Mouse (Mus musculus) embryonic facial prominence, embryonic 11.5 days (tissue): ENCODE measurements around the gene Iscu. TPM values are rescaled to one million over a fixed set of nuclear protein-coding genes. Genes with fewer than 3 reads are reported as not detected.

Experiments
- ATAC-seq: fragments of 200-750 bp; cut with Nextera tagmentation; replicated peaks from 2 replicates; pipeline ENCODE4 v1.8.0; 2017; ENCODE audit warnings: low read depth; ENCODE audit not compliant: insufficient number of reproducible peaks, low FRiP score, low TSS enrichment
- DNase-seq: peaks from one replicate; pipeline ENCODE4 v3.0.0-alpha.2; 2015; ENCODE audit warnings: low spot score
- H3K27ac ChIP-seq: fragments of 300-500 bp; sonication (generic); replicated peaks from 2 replicates; pipeline ENCODE4 v1.5.1; 2014; ENCODE audit warnings: mild to moderate bottlenecking, low read depth, low read length, control low read depth
- H3K27me3 ChIP-seq: fragments of 300-500 bp; sonication (generic); 2 replicates; pipeline ENCODE4 v1.6.1; 2014; ENCODE audit warnings: mild to moderate bottlenecking, low read length, moderate library complexity, mixed read lengths; ENCODE audit not compliant: control insufficient read depth, insufficient read depth
- H3K36me3 ChIP-seq: fragments of 300-500 bp; sonication (generic); replicated peaks from 2 replicates; pipeline ENCODE4 v1.6.1; 2014; ENCODE audit warnings: low read depth, mild to moderate bottlenecking, low read length, moderate library complexity, mixed read lengths; ENCODE audit not compliant: control insufficient read depth, insufficient read depth
- H3K4me1 ChIP-seq: fragments of 300-500 bp; sonication (generic); 2 replicates; pipeline ENCODE4 v1.6.1; 2014; ENCODE audit warnings: low read length, mixed read lengths; ENCODE audit not compliant: control insufficient read depth, insufficient read depth
- H3K4me2 ChIP-seq: fragments of 300-500 bp; sonication (generic); 2 replicates; pipeline ENCODE4 v1.6.1; 2014; ENCODE audit warnings: low read depth, mild to moderate bottlenecking, control low read depth, low read length, moderate library complexity
- H3K4me3 ChIP-seq: fragments of 300-500 bp; sonication (generic); 2 replicates; pipeline ENCODE4 v1.5.1; 2014; ENCODE audit warnings: low read depth, low read length, control low read depth
- H3K9ac ChIP-seq: fragments of 300-500 bp; sonication (generic); replicated peaks from 2 replicates; pipeline ENCODE4 v1.6.1; 2014; ENCODE audit warnings: mild to moderate bottlenecking, control low read depth, low read length
- H3K9me3 ChIP-seq: fragments of 300-500 bp; sonication (generic); replicated peaks from 2 replicates; pipeline ENCODE4 v1.6.1; 2016; ENCODE audit warnings: mild to moderate bottlenecking, low read length, inconsistent platforms, mixed read lengths; ENCODE audit not compliant: control insufficient read depth
- WGBS: fragments of 180-500 bp; shearing (Covaris S2); extraction: QIAGEN DNeasy Blood & Tissue Kit; methylation state at CpG from one replicate; pipeline ENCODE4 v1.1.7; 2014; 5-methylcytosine and 5-hydroxymethylcytosine counted together
- polyA plus RNA-seq: library from polyadenylated mRNA; unstranded; fragments of >200 nt; fragmentation: Nextera tagmentation; extraction: Ambion mirVana; gene quantifications from 2 replicates; pipeline ENCODE4 v1.2.1, GENCODE M21; 2014

The Iscu gene
- polyA plus RNA-seq, 1 experiment from 2014 or later = 113 TPM

DNA sequence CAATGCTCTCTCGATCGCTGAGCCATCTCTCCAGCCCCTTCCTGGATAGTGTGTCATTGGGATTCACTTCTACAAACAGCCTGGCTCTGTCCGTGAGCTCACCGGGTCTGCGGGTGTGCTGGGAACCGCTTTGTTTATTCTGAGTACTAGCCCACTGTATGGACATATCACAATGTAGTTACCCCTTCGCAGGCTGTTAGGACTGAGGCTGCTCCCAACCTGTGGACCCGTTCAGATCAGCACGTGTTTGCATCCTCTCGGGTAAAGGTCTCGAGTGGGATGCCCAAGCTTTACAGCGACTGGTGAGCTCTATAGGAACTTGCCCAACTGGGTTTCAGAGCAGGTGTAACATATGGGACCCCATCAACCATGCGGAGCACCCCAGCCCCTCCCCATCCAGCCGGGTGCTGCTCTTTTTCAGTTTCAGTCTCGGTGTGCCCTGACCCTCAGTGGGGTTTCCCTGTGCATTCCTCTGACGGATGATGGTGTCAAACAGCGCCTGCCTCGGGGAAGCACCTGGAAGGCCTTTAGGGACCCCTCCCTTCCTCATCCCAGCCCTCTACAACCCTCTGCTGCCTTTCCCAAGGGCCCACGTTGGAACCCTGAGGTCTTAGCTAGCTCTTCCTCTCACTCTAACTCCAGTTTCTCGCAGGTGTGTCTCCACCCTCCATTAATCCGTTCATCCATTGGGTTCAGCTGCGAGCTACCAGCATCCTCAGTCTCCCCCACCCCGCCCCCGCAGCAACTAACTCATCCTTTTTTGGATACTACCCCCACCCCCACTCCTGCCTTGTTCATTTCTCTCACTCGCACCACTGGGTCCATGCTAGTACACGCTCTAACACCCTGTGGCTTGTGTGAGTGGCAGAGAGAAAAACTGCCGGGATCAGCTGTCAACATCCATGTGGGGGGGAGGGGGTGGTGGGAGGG is 41.8 kb downstream of the Iscu start:
- DNase-seq = no peak
- no peaks in the 10 kb centered on the region for H3K4me1 ChIP-seq
- H3K9me3 ChIP-seq = no peaks in the 10 kb centered on the region
- H3K4me2 ChIP-seq = no peak overlapping the region
- H3K36me3 ChIP-seq = no peaks in the 10 kb centered on the region
- 32% methylated on average over 27 of the region's 27 CpGs for WGBS
- ATAC-seq = no peak
- H3K27me3 ChIP-seq = no peaks in the 10 kb centered on the region
- no peak overlapping the region for H3K27ac ChIP-seq
- no peak overlapping the region for H3K9ac ChIP-seq
- no peak overlapping the region for H3K4me3 ChIP-seq

DNA sequence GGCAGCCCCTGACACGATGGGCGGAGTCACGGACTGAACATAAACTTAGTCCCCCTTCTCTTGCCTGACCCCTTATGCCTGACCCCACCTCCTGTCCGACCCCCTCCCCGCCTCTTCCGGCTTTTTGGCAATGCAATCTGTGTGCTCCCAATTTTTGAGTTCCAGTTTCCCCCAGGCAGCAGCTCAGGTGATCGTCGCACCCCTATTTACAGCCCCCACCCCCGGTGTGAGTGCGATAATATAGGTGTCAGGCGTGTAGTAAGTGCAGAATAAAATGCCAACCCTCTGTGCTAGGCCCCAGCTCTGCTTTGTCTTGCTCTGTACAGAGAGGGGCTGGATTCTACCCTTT is 42.5 kb downstream of the Iscu start:
- Histone ChIP-seq H3K9me3 (no peaks in the 10 kb centered on the region), H3K27ac (no peak overlapping the region), H3K27me3 (no peaks in the 10 kb centered on the region), H3K4me2 (no peak overlapping the region), H3K4me1 (no peaks in the 10 kb centered on the region), H3K4me3 (no peak overlapping the region), H3K9ac (no peak overlapping the region), H3K36me3 (no peaks in the 10 kb centered on the region)
- ATAC-seq = no peak
- no peak for DNase-seq
- WGBS = 49% methylated on average over 11 of the region's 11 CpGs

DNA sequence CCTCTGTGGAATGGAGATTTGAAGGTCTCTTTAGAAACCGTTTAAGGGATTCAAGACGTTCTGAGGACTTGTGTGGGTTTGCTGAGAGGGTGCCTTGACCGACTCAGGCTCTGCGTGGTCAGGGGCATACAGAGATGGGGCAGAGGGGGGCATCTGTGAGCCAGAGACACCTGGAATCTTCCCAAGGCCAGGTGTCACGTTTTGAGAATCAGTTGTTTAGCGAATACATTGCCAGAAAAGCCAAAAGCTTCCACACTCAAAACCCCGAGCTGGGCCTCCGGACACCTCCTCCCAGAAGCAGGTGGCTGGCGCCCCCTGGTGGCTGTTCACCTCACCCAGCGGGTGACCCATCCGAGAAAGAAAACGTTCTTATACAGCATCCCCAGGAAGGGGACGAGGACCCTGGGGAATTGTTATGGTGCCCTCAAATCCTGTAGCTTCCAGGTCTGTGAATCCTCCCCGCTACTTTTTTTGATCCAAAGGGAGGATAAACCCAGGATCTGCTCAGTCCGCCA is 43.1 kb downstream of the Iscu start:
- H3K36me3 ChIP-seq = no peaks in the 10 kb centered on the region
- no peak for ATAC-seq
- no peak overlapping the region for H3K4me2 ChIP-seq
- no peaks in the 10 kb centered on the region for H3K9me3 ChIP-seq
- H3K27ac ChIP-seq = no peak overlapping the region
- no peak overlapping the region for H3K9ac ChIP-seq
- WGBS = 14% methylated on average over 15 of the region's 15 CpGs
- H3K27me3 ChIP-seq = no peaks in the 10 kb centered on the region
- peak; percentile 91 for DNase-seq
- no peaks in the 10 kb centered on the region for H3K4me1 ChIP-seq
- H3K4me3 ChIP-seq = no peak overlapping the region

DNA sequence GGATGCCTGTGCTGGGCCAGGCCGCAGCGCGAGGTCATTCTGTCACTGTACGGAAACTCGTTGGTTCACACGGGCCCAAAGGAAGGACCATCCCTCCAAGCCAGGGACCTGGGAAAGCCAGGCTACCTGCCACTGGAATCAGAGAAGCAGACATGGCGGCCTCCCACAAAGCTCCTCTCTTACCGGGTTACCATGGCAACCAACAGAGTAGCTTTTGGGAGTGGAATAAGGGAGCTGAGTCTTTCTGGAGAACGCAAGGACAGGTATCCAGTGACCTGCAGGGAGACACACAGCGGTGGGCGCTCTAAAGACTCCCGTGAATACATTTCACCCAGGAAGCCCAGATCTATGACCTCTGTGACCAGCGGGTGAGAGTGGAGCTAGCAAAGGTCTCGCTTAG is 46.0 kb downstream of the Iscu start:
- Histone ChIP-seq H3K9ac (no peak overlapping the region), H3K4me2 (no peak overlapping the region)
- 65% methylated on average over 14 of the region's 14 CpGs for WGBS

DNA sequence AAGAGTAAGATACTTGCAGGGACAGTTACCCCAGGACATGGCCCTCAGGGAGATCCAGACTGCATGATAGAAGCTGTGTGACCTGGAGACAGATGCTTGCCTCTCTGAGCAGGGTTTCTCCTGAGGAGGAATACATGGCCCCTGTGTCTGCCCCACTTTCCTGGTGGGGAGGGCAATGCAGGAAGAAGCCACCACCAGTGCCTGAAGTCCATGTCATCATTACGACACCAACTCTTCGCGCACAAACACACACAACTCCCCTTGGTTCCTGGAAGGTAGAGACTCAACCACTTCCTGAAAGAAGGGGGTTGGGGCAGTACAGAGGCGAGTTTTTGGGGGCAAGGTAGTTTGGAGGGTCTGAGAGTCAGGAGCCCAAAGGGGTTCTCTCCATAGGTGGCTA is 51.7 kb downstream of the Iscu start:
- no peak overlapping the region for H3K4me3 ChIP-seq
- WGBS = 81% methylated on average over 4 of the region's 4 CpGs
- no peak for ATAC-seq

More for the DNA sequence above, 46.0 kb downstream of the Iscu start:
- Histone ChIP-seq H3K4me1 (no peaks in the 10 kb centered on the region), H3K9me3 (no peaks in the 10 kb centered on the region), H3K27me3 (no peaks in the 10 kb centered on the region), H3K36me3 (no peaks in the 10 kb centered on the region), H3K4me3 (no peak overlapping the region), H3K27ac (no peak overlapping the region)
- ATAC-seq = no peak
- DNase-seq = no peak

DNA sequence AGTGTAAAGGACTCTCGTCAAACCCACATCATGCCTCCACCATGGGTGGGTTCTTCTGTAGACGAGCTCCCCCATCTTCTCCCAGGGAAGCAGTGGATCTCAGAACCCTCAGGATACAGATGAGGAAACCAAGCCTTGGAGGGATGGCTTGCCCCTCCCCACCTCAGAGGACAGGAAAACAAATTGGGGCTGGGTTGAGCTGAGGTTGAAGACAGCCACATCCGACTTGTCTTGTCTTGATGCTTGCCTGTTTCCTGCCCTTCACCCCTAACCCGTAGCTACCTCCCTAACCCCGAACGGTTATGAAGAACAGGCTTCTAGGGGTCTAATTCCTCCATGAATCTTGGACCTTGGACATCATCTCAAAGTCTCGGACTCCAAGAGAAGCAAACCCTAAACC is 53.0 kb downstream of the Iscu start:
- Histone ChIP-seq H3K27me3 (no peaks in the 10 kb centered on the region), H3K4me2 (no peak overlapping the region), H3K9ac (no peak overlapping the region), H3K9me3 (no peaks in the 10 kb centered on the region), H3K27ac (no peak overlapping the region), H3K36me3 (no peaks in the 10 kb centered on the region), H3K4me1 (no peaks in the 10 kb centered on the region), H3K4me3 (no peak overlapping the region)
- DNase-seq (no peak), ATAC-seq (no peak)
- 88% methylated on average over 7 of the region's 7 CpGs for WGBS

More for the DNA sequence above, 51.7 kb downstream of the Iscu start:
- Histone ChIP-seq H3K27ac (no peak overlapping the region), H3K9me3 (no peaks in the 10 kb centered on the region), H3K36me3 (no peaks in the 10 kb centered on the region), H3K27me3 (no peaks in the 10 kb centered on the region), H3K4me1 (no peaks in the 10 kb centered on the region), H3K9ac (no peak overlapping the region), H3K4me2 (no peak overlapping the region)
- no peak for DNase-seq

DNA sequence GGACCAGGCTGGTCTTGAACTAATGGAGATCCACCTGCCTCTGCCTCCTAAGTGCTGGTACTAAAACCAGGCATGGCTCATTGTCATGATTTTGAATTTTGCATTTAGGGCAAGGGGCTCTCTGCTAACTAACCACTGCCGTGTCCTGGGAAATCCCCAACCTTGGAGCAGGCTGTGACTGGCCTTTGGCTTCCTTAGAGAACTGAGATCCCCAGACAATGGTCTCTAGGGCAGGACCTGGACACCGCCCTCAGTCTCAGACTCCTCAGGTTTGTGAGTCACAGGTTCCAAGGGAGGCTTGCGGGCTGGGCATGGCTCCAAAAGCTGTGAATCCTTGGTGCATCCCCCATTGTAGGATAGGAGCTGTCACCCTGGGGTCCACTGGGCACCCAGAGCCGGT is 54.1 kb downstream of the Iscu start:
- ATAC-seq = no peak
- no peaks in the 10 kb centered on the region for H3K9me3 ChIP-seq

More for the DNA sequence above, 54.1 kb downstream of the Iscu start:
- H3K4me1 ChIP-seq = no peaks in the 10 kb centered on the region
- no peak overlapping the region for H3K4me2 ChIP-seq
- H3K36me3 ChIP-seq = no peaks in the 10 kb centered on the region
- no peak for DNase-seq
- no peaks in the 10 kb centered on the region for H3K27me3 ChIP-seq
- H3K9ac ChIP-seq = no peak overlapping the region
- 91% methylated on average over 4 of the region's 4 CpGs for WGBS
- no peak overlapping the region for H3K4me3 ChIP-seq
- no peak overlapping the region for H3K27ac ChIP-seq
